Mouse (Mus musculus) CH12.LX (cell line): ENCODE measurements around the gene Troap. TPM values are rescaled to one million over a fixed set of nuclear protein-coding genes. Genes with fewer than 3 reads are reported as not detected.

Source experiments
- DNase-seq: peaks from one replicate; pipeline ENCODE4 v3.0.0-alpha.2; 2013; ENCODE audit errors: extremely low read depth
- H3K27ac ChIP-seq: 2 replicates; pipeline ENCODE4 v1.5.1; 2012; ENCODE audit warnings: low read depth, mild to moderate bottlenecking, control low read depth, moderate library complexity; ENCODE audit not compliant: insufficient read depth
- H3K27me3 ChIP-seq: replicated peaks from 2 replicates; pipeline ENCODE3; 2012; ENCODE audit warnings: inconsistent platforms
- H3K36me3 ChIP-seq, 2 experiments: replicated peaks in 1 of 2; 2 replicates each; pipeline versions ENCODE3 to v1.6.1; 2012; ENCODE audit warnings: inconsistent platforms in 1 of 2, low read length in 1 of 2, mild to moderate bottlenecking in 1 of 2, mixed read lengths in 1 of 2, moderate library complexity in 1 of 2; ENCODE audit not compliant: control insufficient read depth in 1 of 2, insufficient read depth in 1 of 2
- H3K4me1 ChIP-seq, 2 experiments: 2 replicates each; pipeline ENCODE4 v1.6.1; 2012; ENCODE audit warnings: inconsistent platforms in 1 of 2, moderate library complexity in 1 of 2; ENCODE audit not compliant: insufficient read depth in 2 of 2, control insufficient read depth in 1 of 2
- H3K4me2 ChIP-seq: 2 replicates; pipeline ENCODE4 v1.6.1; 2012; ENCODE audit warnings: low read depth, mild to moderate bottlenecking, control low read depth; ENCODE audit not compliant: poor library complexity, insufficient read depth, severe bottlenecking
- H3K4me3 ChIP-seq, 3 experiments: fragments of 150-350 bp in 1 of 3; sonication (generic) in 1 of 3; replicated peaks in 1 of 3; 2 replicates each; pipeline versions ENCODE3 to v1.5.1; 2011 to 2012; ENCODE audit warnings: low read depth in 2 of 3, low read length in 2 of 3, mild to moderate bottlenecking in 2 of 3, moderate library complexity in 2 of 3, control low read depth in 1 of 3, improper control_type of control experiment in 1 of 3, inconsistent platforms in 1 of 3, mixed read lengths in 1 of 3; ENCODE audit not compliant: poor library complexity in 1 of 3
- H3K79me2 ChIP-seq: replicated peaks from 2 replicates; pipeline ENCODE4 v1.6.1; 2012; ENCODE audit warnings: mild to moderate bottlenecking, moderate library complexity; ENCODE audit not compliant: control insufficient read depth, poor library complexity, insufficient read depth, severe bottlenecking; ENCODE audit errors: extremely low read depth
- H3K9ac ChIP-seq: 2 replicates; pipeline ENCODE4 v1.6.1; 2012; ENCODE audit warnings: low read depth, mild to moderate bottlenecking, control low read depth, moderate library complexity; ENCODE audit not compliant: insufficient read depth
- H3K9me3 ChIP-seq: replicated peaks from 2 replicates; pipeline ENCODE3; 2012; ENCODE audit warnings: low read length, inconsistent platforms, mixed read lengths
- CHD1 ChIP-seq: IDR thresholded peaks from 2 replicates; pipeline ENCODE4 v1.6.1; 2012; ENCODE audit warnings: low read depth, low read length, improper control_type of control experiment, inconsistent platforms
- CHD2 ChIP-seq: IDR thresholded peaks from 2 replicates; pipeline ENCODE4 v1.6.1; 2011; ENCODE audit warnings: low read length, improper control_type of control experiment
- E2F4 ChIP-seq: IDR thresholded peaks from 2 replicates; pipeline ENCODE4 v1.6.1; 2011; ENCODE audit warnings: low read depth, low read length, improper control_type of control experiment; ENCODE audit not compliant: insufficient replicate concordance
- EP300 ChIP-seq: IDR thresholded peaks from 2 replicates; pipeline ENCODE4 v1.6.1; 2011; ENCODE audit warnings: low read length, improper control_type of control experiment
- ETS1 ChIP-seq: conservative IDR thresholded peaks from 2 replicates; pipeline ENCODE4 v1.6.1; 2012; ENCODE audit warnings: low read depth, mild to moderate bottlenecking, inconsistent platforms, low read length, improper control_type of control experiment, moderate library complexity
- GABPA ChIP-seq: IDR thresholded peaks from 2 replicates; pipeline ENCODE4 v1.6.1; 2012; ENCODE audit warnings: low read depth, low read length, improper control_type of control experiment, inconsistent platforms; ENCODE audit not compliant: insufficient replicate concordance
- IRF4 ChIP-seq: IDR thresholded peaks from 2 replicates; pipeline ENCODE4 v1.6.1; 2014; ENCODE audit warnings: low read depth, mild to moderate bottlenecking, inconsistent platforms, low read length, improper control_type of control experiment
- JUN ChIP-seq: IDR thresholded peaks from 2 replicates; pipeline ENCODE4 v1.6.1; 2011; ENCODE audit warnings: low read depth, mild to moderate bottlenecking, low read length, improper control_type of control experiment, moderate library complexity; ENCODE audit not compliant: insufficient read depth
- KAT2A ChIP-seq: IDR thresholded peaks from 2 replicates; pipeline ENCODE4 v1.6.1; 2012; ENCODE audit warnings: low read length, improper control_type of control experiment, inconsistent platforms; ENCODE audit not compliant: insufficient replicate concordance
- MAFK ChIP-seq: IDR thresholded peaks from 2 replicates; pipeline ENCODE4 v1.6.1; 2011; ENCODE audit warnings: low read length, improper control_type of control experiment; ENCODE audit not compliant: insufficient replicate concordance
- MAX ChIP-seq: IDR thresholded peaks from 2 replicates; pipeline ENCODE4 v1.6.1; 2011; ENCODE audit warnings: low read length, improper control_type of control experiment
- MAZ ChIP-seq: IDR thresholded peaks from 2 replicates; pipeline ENCODE4 v1.6.1; 2012; ENCODE audit warnings: low read depth, mild to moderate bottlenecking, inconsistent platforms, low read length, improper control_type of control experiment, moderate library complexity
- MXI1 ChIP-seq: IDR thresholded peaks from 2 replicates; pipeline ENCODE4 v1.6.1; 2011; ENCODE audit warnings: mild to moderate bottlenecking, low read depth, low read length, improper control_type of control experiment
- MYC ChIP-seq: IDR thresholded peaks from 2 replicates; pipeline ENCODE4 v1.6.1; 2011; ENCODE audit warnings: low read depth, mild to moderate bottlenecking, improper control_type of control experiment, low read length
- NELFE ChIP-seq: IDR thresholded peaks from 2 replicates; pipeline ENCODE4 v1.6.1; 2011; ENCODE audit warnings: low read depth, low read length, improper control_type of control experiment
- NRF1 ChIP-seq: IDR thresholded peaks from 2 replicates; pipeline ENCODE4 v1.6.1; 2014; ENCODE audit warnings: low read depth, mild to moderate bottlenecking, inconsistent platforms, low read length, improper control_type of control experiment, moderate library complexity
- PAX5 ChIP-seq: IDR thresholded peaks from 2 replicates; pipeline ENCODE4 v1.6.1; 2012; ENCODE audit warnings: low read length, inconsistent platforms, mixed read lengths
- POLR2A ChIP-seq: IDR thresholded peaks from 2 replicates; pipeline ENCODE4 v1.6.1; 2011; ENCODE audit warnings: low read depth, mild to moderate bottlenecking, improper control_type of control experiment, low read length
- POLR2AphosphoS2 ChIP-seq: IDR thresholded peaks from 2 replicates; pipeline ENCODE4 v1.6.1; 2011; ENCODE audit warnings: low read depth, low read length, improper control_type of control experiment
- RAD21 ChIP-seq: IDR thresholded peaks from 2 replicates; pipeline ENCODE4 v1.6.1; 2011; ENCODE audit warnings: low read depth, mild to moderate bottlenecking, low read length, improper control_type of control experiment, moderate library complexity
- RCOR1 ChIP-seq: conservative IDR thresholded peaks from 2 replicates; pipeline ENCODE4 v1.6.1; 2012; ENCODE audit warnings: low read depth, mild to moderate bottlenecking, inconsistent platforms, low read length, improper control_type of control experiment
- SIN3A ChIP-seq: IDR thresholded peaks from 2 replicates; pipeline ENCODE4 v1.6.1; 2012; ENCODE audit warnings: low read length, improper control_type of control experiment, inconsistent platforms
- SMC3 ChIP-seq: IDR thresholded peaks from 2 replicates; pipeline ENCODE4 v1.6.1; 2011; ENCODE audit warnings: low read depth, low read length, improper control_type of control experiment
- TCF12 ChIP-seq: IDR thresholded peaks from 2 replicates; pipeline ENCODE4 v1.6.1; 2014; ENCODE audit warnings: low read depth, mild to moderate bottlenecking, inconsistent platforms, low read length, improper control_type of control experiment
- UBTF ChIP-seq: IDR thresholded peaks from 2 replicates; pipeline ENCODE4 v1.6.1; 2012; ENCODE audit warnings: low read depth, mild to moderate bottlenecking, inconsistent platforms, low read length, improper control_type of control experiment, moderate library complexity
- USF2 ChIP-seq: conservative IDR thresholded peaks from 2 replicates; pipeline ENCODE4 v1.6.1; 2011; ENCODE audit warnings: low read depth, low read length, improper control_type of control experiment
- ZC3H11A ChIP-seq: IDR thresholded peaks from 2 replicates; pipeline ENCODE4 v1.6.1; 2012; ENCODE audit warnings: low read depth, mild to moderate bottlenecking, inconsistent platforms, low read length, improper control_type of control experiment
- ZKSCAN1 ChIP-seq: IDR thresholded peaks from 2 replicates; pipeline ENCODE4 v1.6.1; 2012; ENCODE audit warnings: low read depth, inconsistent platforms, low read length, improper control_type of control experiment, borderline replicate concordance
- ZNF384 ChIP-seq: IDR thresholded peaks from 2 replicates; pipeline ENCODE4 v1.6.1; 2012; ENCODE audit warnings: low read depth, low read length, improper control_type of control experiment, inconsistent platforms
- dilution Hi-C: fragments of 300-500 bp; cut with MboI; formaldehyde crosslinking; loops from 2 replicates; pipeline ENCODE4 v1.14.3; 2020; ENCODE audit warnings: low sequenced_read_pairs; ENCODE audit not compliant: extremely low pct_unique_long_range_greater_than_20kb, extremely low pct_ligation_motif_present
- in situ Hi-C: fragments of 300-500 bp; cut with MboI; formaldehyde crosslinking; loops from 3 replicates; pipeline ENCODE4 v1.14.3; 2019; ENCODE audit warnings: low sequenced_read_pairs, low pct_ligation_motif_present, low pct_unique_long_range_greater_than_20kb, mixed read lengths
- polyA plus RNA-seq: library from polyadenylated mRNA; unstranded; fragments of >175 nt; gene quantifications from 2 replicates; pipeline ENCODE4 v1.2.1, GENCODE M21; 2012; ENCODE audit warnings: low read depth; ENCODE audit not compliant: insufficient read length
- total RNA-seq, 2 experiments: library from RNA; depleted of rRNA; stranded (reverse); fragments of 300-350 nt in 1 of 2; fragments of >200 nt in 1 of 2; gene quantifications; 2 replicates each; pipeline ENCODE4 v1.2.3; 2012 to 2014

Gene Troap
- total and polyA plus RNA-seq, 3 experiments: 17.8 to 74.2 (median 19.2) TPM

GRCm38 (mm10) chr15:99032726-99033250 lies 41.6 kb upstream of the Troap start:
- no peaks in the 10 kb centered on the region for H3K27me3 ChIP-seq

GRCm38 (mm10) chr15:99033498-99034270 lies 40.7 kb upstream of the Troap start:
- H3K27ac ChIP-seq: no peak overlapping the region
- H3K9me3 ChIP-seq: no peaks in the 10 kb centered on the region
- TF ChIP-seq CHD2: no peak
- TF ChIP-seq ZKSCAN1: no peak
- no peak for TF ChIP-seq EP300
- no peak for TF ChIP-seq TCF12
- no peak for TF ChIP-seq MAX
- no peak for TF ChIP-seq UBTF
- no peak for TF ChIP-seq IRF4
- no peak for TF ChIP-seq RAD21
- TF ChIP-seq PAX5: no peak
- TF ChIP-seq POLR2A: no peak
- no peak for TF ChIP-seq JUN
- TF ChIP-seq NRF1: no peak
- TF ChIP-seq ETS1: peak; percentile 15; the same call in 1 of the 2 replicates
- TF ChIP-seq MYC: no peak
- TF ChIP-seq SMC3: no peak
- TF ChIP-seq MAZ: no peak
- no peak for TF ChIP-seq MXI1
- TF ChIP-seq MAFK: no peak
- no peak for TF ChIP-seq ZC3H11A
- no peak for TF ChIP-seq USF2
- TF ChIP-seq POLR2AphosphoS2: no peak
- TF ChIP-seq E2F4: no peak
- no peak for TF ChIP-seq KAT2A
- peak; percentile 45; the same call in 1 of the 2 replicates for TF ChIP-seq SIN3A
- TF ChIP-seq ZNF384: peak; percentile 94
- no peak for TF ChIP-seq NELFE
- no peak for TF ChIP-seq GABPA
- peak overlapping the region in 1 of 3 experiments; percentile 58 for H3K4me3 ChIP-seq
- peaks cover 36 to 47% of the 10 kb centered on the region in 2 experiments for H3K36me3 ChIP-seq
- H3K27me3 ChIP-seq: no peaks in the 10 kb centered on the region
- H3K79me2 ChIP-seq: peaks cover 33% of the 10 kb centered on the region
- H3K9ac ChIP-seq: peak overlapping the region; percentile 40; the same call in 1 of the 2 replicates
- dilution Hi-C loops (no loop called here), in situ Hi-C loops (no loop called here)
- peak overlapping the region; percentile 80; the same call in 1 of the 2 replicates for H3K4me2 ChIP-seq
- DNase-seq: no peak
- peaks cover 4 to 29% of the 10 kb centered on the region in 2 experiments; a peak in 3 of 4 replicates for H3K4me1 ChIP-seq

More at GRCm38 (mm10) chr15:99032726-99033250, 41.6 kb upstream of the Troap start:
- H3K4me1 ChIP-seq: peaks cover 4 to 32% of the 10 kb centered on the region in 2 experiments; a peak in 3 of 4 replicates
- no peak overlapping the region; the same call in 1 of the 2 replicates for H3K27ac ChIP-seq
- in situ Hi-C loops: no loop called here
- peaks cover 29 to 40% of the 10 kb centered on the region in 2 experiments for H3K36me3 ChIP-seq
- H3K9me3 ChIP-seq: no peaks in the 10 kb centered on the region
- TF ChIP-seq MYC (no peak), ZC3H11A (no peak), USF2 (no peak), ZNF384 (no peak), RCOR1 (no peak), TCF12 (no peak), CHD1 (peak; percentile 35; the same call in 1 of the 2 replicates)
- dilution Hi-C loops: no loop called here
- peak overlapping the region; percentile 78 for H3K9ac ChIP-seq
- no peak for DNase-seq
- H3K4me3 ChIP-seq: peak overlapping the region; percentile 52 to 91 (median 58)
- peaks cover 33% of the 10 kb centered on the region for H3K79me2 ChIP-seq
- peak overlapping the region; percentile 80 for H3K4me2 ChIP-seq
